Mouse (Mus musculus): ENCODE results near the gene Fgf13. TPM values are rescaled to one million over a fixed set of nuclear protein-coding genes. Genes with fewer than 3 reads are reported as not detected.

Gene Fgf13
- polyA plus RNA-seq, 1 experiment from 2014 or later, result 82.6 TPM

DNA sequence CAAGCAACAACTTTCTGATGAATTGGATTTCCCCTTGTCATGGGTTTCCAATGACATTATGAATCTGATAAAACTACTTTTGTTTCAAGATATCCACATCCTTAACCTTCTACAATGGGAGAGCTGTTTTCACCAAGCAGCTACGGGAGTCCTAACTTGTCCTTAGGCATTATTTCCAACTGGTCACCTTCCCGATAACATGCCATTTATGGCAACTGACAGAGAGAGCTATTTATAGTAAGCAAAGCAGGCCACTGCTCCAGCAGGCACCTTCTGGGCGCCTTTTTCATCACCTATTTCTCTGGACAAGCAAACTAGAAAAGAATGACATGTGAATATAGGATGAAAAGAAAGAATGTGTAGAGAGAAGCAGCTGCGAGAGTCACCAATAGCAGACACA is 385.5 kb downstream of the Fgf13 start:
- H3K4me3 ChIP-seq, result no peak overlapping the region
- peak overlapping the region; percentile 84 for H3K27ac ChIP-seq
- WGBS, result 40% methylated on average over 4 of the region's 4 CpGs
- no peaks in the 10 kb centered on the region for H3K36me3 ChIP-seq
- H3K4me2 ChIP-seq, result no peak overlapping the region
- ATAC-seq (replicated peaks; ENCODE audit: insufficient number of reproducible peaks, insufficient read depth, low FRiP score, low read depth), result no peak
- H3K9me3 ChIP-seq (replicated peaks), result no peaks in the 10 kb centered on the region
- H3K27me3 ChIP-seq, result no peaks in the 10 kb centered on the region
- no peaks in the 10 kb centered on the region for H3K4me1 ChIP-seq (replicated peaks)
- H3K9ac ChIP-seq, result no peak overlapping the region

DNA sequence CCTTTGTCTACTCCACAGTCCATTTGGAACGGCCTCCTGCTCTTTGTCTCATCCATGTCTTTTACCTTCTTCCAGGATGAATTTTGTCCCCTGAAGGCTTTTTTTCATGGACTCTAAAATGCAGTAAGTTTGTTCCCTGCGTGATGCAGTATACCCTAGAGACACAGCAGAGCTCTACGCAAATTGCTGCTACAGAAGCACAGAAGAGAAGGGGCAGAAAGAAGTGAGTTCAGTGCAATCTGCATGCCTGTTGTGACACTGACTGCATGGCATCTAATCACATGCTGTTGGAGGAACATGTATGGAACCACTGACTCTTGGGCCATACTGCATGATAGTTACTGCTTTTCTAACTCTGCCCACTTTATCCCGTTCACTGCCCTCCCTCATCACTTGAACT is 388.2 kb downstream of the Fgf13 start:
- Histone ChIP-seq H3K4me1 (replicated peaks) (no peaks in the 10 kb centered on the region), H3K4me2 (peak overlapping the region; percentile 32), H3K9ac (no peak overlapping the region), H3K27ac (peak overlapping the region; percentile 57), H3K4me3 (no peak overlapping the region), H3K9me3 (replicated peaks) (no peaks in the 10 kb centered on the region), H3K36me3 (no peaks in the 10 kb centered on the region), H3K27me3 (no peaks in the 10 kb centered on the region)
- no peak for ATAC-seq (replicated peaks; ENCODE audit: insufficient number of reproducible peaks, insufficient read depth, low FRiP score, low read depth)
- WGBS, result 49% methylated on average over 4 of the region's 4 CpGs

DNA sequence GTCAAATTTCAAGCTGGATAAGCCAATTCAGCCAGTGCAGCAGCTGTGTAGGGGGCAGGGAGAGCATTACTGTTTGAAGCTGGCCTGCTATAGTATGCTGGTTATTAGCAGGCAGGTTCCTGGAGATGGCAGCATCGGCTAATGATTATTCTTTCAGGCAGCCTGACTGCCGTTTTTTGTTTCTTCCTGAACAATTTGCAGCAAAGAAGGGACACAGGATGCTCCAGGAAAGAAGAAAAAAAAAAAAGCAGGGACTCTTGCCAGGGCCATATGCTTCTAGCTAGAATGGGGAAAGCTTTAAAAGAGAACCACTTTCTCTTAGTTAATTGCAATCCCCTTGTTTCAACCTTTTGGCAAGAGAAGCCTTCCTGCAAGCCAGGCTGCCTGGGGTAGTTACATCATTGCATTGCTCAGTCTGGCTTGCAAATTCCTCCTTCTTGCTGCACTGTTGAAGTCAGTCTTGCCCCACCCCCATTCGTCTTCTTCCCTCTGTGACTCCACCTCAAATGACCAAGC is 388.7 kb downstream of the Fgf13 start:
- no peaks in the 10 kb centered on the region for H3K9me3 ChIP-seq (replicated peaks)
- H3K27ac ChIP-seq, result peak overlapping the region; percentile 57
- H3K4me1 ChIP-seq (replicated peaks), result no peaks in the 10 kb centered on the region
- ATAC-seq (replicated peaks; ENCODE audit: insufficient number of reproducible peaks, insufficient read depth, low FRiP score, low read depth), result 0 out of 2 replicates have a peak, but pooled peaks have one; percentile 53
- no peak overlapping the region for H3K9ac ChIP-seq
- no peaks in the 10 kb centered on the region for H3K36me3 ChIP-seq
- H3K4me3 ChIP-seq, result no peak overlapping the region
- WGBS, result 31% methylated on average over 3 of the region's 3 CpGs
- H3K27me3 ChIP-seq, result no peaks in the 10 kb centered on the region
- H3K4me2 ChIP-seq, result peak overlapping the region; percentile 32

DNA sequence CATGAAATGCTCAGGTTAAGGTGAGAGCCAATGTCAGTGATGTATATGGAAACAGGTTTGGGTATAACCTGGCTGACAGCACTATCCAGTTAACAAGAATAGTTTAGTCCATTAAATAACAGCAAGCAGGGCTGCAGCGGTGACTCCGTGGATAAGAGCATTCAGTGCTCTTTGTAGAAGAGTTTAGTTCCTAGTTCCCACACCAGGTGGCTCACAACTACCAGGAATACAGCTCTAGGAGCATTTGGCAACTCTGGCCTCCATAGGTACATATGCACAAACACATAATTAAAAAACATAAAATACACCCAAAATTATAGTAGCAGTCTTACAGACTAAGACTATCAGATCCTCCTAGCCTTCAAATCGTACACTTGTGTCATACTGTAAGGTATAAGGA is 390.2 kb downstream of the Fgf13 start:
- WGBS, result 41% methylated on average over 3 of the region's 3 CpGs
- Histone ChIP-seq H3K27ac (no peak overlapping the region), H3K4me1 (replicated peaks) (no peaks in the 10 kb centered on the region), H3K27me3 (no peaks in the 10 kb centered on the region), H3K9me3 (replicated peaks) (no peaks in the 10 kb centered on the region), H3K9ac (no peak overlapping the region), H3K4me2 (no peak overlapping the region), H3K36me3 (no peaks in the 10 kb centered on the region), H3K4me3 (no peak overlapping the region)
- no peak for ATAC-seq (replicated peaks; ENCODE audit: insufficient number of reproducible peaks, insufficient read depth, low FRiP score, low read depth)

DNA sequence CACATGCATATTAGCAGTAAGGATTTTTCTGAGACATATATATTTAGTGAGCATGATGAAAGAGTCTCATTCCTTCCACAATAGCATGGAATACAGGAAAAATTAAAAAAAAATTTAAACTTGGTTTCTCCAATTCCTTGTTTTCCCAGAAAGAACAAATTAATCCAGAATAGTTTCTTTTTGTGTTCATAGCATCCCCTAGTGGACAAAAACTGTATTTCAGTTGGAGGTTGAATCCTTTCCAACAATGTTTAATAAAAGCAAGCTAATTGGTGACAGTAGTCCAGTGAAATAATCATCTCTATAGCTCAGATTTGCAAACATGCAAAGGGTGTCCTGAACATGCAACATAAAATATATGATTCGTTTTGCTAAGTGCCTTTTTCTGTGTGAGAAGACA is 395.7 kb downstream of the Fgf13 start:
- Histone ChIP-seq H3K27ac (no peak overlapping the region), H3K9ac (no peak overlapping the region), H3K4me2 (no peak overlapping the region), H3K9me3 (replicated peaks) (no peaks in the 10 kb centered on the region), H3K4me3 (no peak overlapping the region), H3K27me3 (no peaks in the 10 kb centered on the region), H3K36me3 (no peaks in the 10 kb centered on the region), H3K4me1 (replicated peaks) (no peaks in the 10 kb centered on the region)
- 7% methylated on average over 1 of the region's 1 CpGs for WGBS
- ATAC-seq (replicated peaks; ENCODE audit: insufficient number of reproducible peaks, insufficient read depth, low FRiP score, low read depth), result no peak

DNA sequence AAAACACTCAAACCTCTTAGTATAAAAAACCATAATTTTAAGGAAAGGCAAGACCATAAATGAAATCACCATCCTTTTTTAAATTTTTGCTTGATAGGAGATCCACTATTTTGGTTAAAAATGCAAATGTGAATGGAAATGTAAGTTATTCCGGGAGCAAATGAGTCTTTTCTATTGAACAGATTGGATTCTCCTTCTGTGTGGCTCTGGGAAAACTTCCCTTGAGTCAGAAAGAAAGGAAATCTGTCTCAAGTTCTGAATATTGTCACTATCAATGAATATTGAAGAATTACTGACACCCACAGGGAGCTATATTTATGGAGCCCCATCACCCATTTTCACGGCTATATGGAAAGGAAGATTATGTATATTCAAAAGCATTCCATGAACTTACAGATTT is 401.1 kb downstream of the Fgf13 start:
- no peaks in the 10 kb centered on the region for H3K9me3 ChIP-seq (replicated peaks)
- H3K27ac ChIP-seq, result no peak overlapping the region
- no peak overlapping the region for H3K4me3 ChIP-seq
- no peaks in the 10 kb centered on the region for H3K36me3 ChIP-seq
- WGBS, result 83% methylated on average over 2 of the region's 2 CpGs
- no peaks in the 10 kb centered on the region for H3K27me3 ChIP-seq
- no peak overlapping the region for H3K4me2 ChIP-seq
- H3K4me1 ChIP-seq (replicated peaks), result no peaks in the 10 kb centered on the region
- H3K9ac ChIP-seq, result no peak overlapping the region
- no peak for ATAC-seq (replicated peaks; ENCODE audit: insufficient number of reproducible peaks, insufficient read depth, low FRiP score, low read depth)

DNA sequence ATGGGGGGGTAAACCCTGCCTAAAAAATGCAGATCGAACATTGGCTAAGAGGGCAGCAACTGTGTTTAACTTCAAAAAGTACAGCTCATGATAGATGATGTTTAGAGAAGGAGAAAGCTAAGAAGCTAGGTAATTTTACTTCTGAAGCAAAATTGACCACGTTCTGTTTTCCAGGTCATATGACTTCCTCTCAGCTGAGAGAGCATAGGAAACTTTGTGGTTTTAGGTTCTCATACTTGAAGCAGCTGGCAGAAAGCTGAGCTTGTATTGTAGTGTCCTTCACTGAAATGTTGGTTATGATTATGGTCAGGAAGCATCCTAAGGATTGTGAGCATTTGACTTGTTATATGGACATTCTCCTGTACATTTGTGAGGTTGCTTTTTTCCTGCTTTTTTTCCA is 425.9 kb downstream of the Fgf13 start:
- H3K27me3 ChIP-seq, result no peaks in the 10 kb centered on the region
- no peaks in the 10 kb centered on the region for H3K36me3 ChIP-seq
- no peak overlapping the region for H3K4me3 ChIP-seq
- no peak overlapping the region for H3K9ac ChIP-seq
- H3K4me2 ChIP-seq, result no peak overlapping the region
- no peaks in the 10 kb centered on the region for H3K4me1 ChIP-seq (replicated peaks)
- no peak overlapping the region for H3K27ac ChIP-seq
- no peaks in the 10 kb centered on the region for H3K9me3 ChIP-seq (replicated peaks)
- WGBS, result 59% methylated on average over 2 of the region's 2 CpGs
- ATAC-seq (replicated peaks; ENCODE audit: insufficient number of reproducible peaks, insufficient read depth, low FRiP score, low read depth), result no peak

DNA sequence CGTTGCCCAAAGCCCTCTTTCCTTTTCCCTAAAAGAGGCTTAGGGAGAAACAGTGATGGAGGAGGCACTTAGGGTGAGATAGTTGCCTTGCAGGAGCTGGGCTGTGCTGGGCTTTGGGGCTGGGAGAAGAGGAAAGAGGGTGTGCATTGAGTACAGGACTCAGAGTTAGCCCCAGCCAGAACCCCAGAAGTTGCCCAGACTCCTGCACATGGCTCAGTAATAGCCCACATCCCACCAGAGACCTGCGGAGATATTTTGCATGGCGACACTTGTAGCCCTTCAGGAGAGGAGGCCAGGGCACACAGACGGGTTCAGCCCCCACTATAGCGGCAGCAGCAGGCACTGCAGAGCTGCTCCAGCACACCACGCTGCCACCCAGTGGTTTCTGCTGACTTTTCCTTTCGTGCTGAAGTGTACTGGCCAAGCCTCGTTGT is 432.9 kb downstream of the Fgf13 start:
- H3K27ac ChIP-seq, result peak overlapping the region; percentile 74
- peak; percentile 67; the same call in 1 of the 2 replicates for ATAC-seq (replicated peaks; ENCODE audit: insufficient number of reproducible peaks, insufficient read depth, low FRiP score, low read depth)
- H3K9ac ChIP-seq, result peak overlapping the region; percentile 66; the same call in 1 of the 2 replicates
- peak overlapping the region; percentile 75 for H3K4me2 ChIP-seq
- H3K27me3 ChIP-seq, result no peaks in the 10 kb centered on the region; the same call in 1 of the 2 replicates
- H3K36me3 ChIP-seq, result no peaks in the 10 kb centered on the region
- no peaks in the 10 kb centered on the region for H3K4me1 ChIP-seq (replicated peaks)
- 20% methylated on average over 8 of the region's 8 CpGs for WGBS
- peak overlapping the region; percentile 64 for H3K4me3 ChIP-seq
- H3K9me3 ChIP-seq (replicated peaks), result no peaks in the 10 kb centered on the region

DNA sequence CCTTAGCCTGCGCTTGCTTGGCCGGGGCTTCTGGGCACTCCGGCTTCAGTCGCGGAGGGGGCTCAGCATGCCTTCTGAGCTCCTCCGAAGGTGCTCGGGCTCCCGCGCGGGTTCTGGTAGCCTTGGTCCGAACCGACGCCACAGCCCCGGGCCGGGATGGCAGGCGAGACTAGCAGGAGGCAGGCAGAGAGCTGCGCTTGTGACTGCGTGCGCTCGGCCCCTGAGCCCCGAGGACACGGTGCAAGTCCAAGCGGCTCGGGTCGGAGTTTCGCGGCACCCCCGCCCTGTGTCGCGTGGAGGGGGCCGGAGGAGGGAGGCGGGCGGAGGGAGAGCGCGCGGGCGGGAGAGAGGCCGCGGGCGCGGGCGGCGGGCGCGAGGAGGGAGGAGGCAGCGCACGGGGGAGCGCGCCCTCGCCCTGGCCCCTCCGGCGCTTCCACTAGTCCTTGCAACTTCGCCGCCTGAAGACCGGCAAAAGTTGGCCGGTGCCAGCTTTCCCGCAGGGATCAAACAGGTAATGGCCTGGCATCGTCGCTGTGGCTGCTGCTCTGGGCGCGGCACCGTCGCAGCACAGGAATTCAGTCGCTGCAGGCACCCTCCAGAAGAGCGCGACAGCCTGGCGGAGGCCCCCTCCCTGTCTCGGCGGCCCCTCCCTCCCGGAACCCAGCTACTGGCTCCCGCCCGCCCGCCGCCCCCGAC is 433.6 kb downstream of the Fgf13 start:
- H3K27ac ChIP-seq, result peak overlapping the region; percentile 74
- peak; percentile 77 for ATAC-seq (replicated peaks; ENCODE audit: insufficient number of reproducible peaks, insufficient read depth, low FRiP score, low read depth)
- WGBS, result 17% methylated on average over 54 of the region's 75 CpGs

DNA sequence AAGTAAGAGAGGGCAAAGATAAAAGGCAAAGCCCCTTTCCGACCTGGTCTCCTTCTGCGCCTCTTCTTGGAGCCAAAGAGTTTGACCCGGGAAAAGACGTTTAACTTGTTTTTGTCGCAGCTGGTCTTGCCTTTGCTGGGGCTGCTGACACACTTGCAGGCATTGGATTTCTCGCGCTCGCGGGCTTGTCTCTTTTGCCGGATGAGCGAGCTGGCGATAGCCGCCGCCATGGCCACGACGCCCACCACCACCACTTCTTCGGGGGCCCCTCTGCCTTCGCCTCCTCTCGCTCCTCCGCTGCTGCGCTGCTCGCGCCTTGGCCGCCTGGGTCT is 434.1 kb downstream of the Fgf13 start:
- Histone ChIP-seq H3K27me3 (no peaks in the 10 kb centered on the region; the same call in 1 of the 2 replicates), H3K9me3 (replicated peaks) (no peaks in the 10 kb centered on the region), H3K9ac (peak overlapping the region; percentile 66), H3K4me1 (replicated peaks) (no peaks in the 10 kb centered on the region), H3K27ac (peak overlapping the region; percentile 74; the same call in 1 of the 2 replicates), H3K4me2 (peak overlapping the region; percentile 75), H3K36me3 (no peaks in the 10 kb centered on the region), H3K4me3 (peak overlapping the region; percentile 64)
- no peak for ATAC-seq (replicated peaks; ENCODE audit: insufficient number of reproducible peaks, insufficient read depth, low FRiP score, low read depth)
- WGBS, result 22% methylated on average over 24 of the region's 24 CpGs

More for the DNA sequence above, 433.6 kb downstream of the Fgf13 start:
- peak overlapping the region; percentile 64 for H3K4me3 ChIP-seq
- H3K27me3 ChIP-seq, result no peaks in the 10 kb centered on the region; the same call in 1 of the 2 replicates
- H3K9me3 ChIP-seq (replicated peaks), result no peaks in the 10 kb centered on the region
- no peaks in the 10 kb centered on the region for H3K36me3 ChIP-seq
- peak overlapping the region; percentile 75 for H3K4me2 ChIP-seq
- H3K4me1 ChIP-seq (replicated peaks), result no peaks in the 10 kb centered on the region
- peak overlapping the region; percentile 66 for H3K9ac ChIP-seq

DNA sequence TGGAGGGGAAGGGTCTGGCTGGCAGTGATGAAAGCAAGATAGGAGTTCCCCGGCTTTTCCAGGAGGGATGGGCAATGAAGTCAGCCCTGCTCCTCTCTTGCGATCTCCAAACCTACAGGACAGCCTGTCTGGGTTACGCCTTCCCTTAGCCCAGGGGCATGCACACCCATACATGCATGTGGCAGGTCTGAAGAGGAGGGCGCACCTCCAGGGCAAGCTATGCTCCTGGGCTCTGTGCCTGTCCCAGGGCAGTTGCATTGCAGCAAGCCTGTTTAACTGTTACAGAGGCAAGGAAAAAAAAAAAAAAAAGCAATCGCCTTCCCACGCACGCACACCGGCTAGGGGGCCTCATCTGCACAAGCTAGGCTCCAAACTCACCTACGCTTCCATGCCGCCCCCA is 434.5 kb downstream of the Fgf13 start:
- H3K4me1 ChIP-seq (replicated peaks), result no peaks in the 10 kb centered on the region
- H3K27me3 ChIP-seq, result no peaks in the 10 kb centered on the region; the same call in 1 of the 2 replicates
- no peak for ATAC-seq (replicated peaks; ENCODE audit: insufficient number of reproducible peaks, insufficient read depth, low FRiP score, low read depth)
- H3K4me3 ChIP-seq, result peak overlapping the region; percentile 64
- peak overlapping the region; percentile 75 for H3K4me2 ChIP-seq
- H3K9ac ChIP-seq, result peak overlapping the region; percentile 66
- H3K9me3 ChIP-seq (replicated peaks), result no peaks in the 10 kb centered on the region
- no peak overlapping the region for H3K27ac ChIP-seq
- H3K36me3 ChIP-seq, result no peaks in the 10 kb centered on the region
- WGBS, result 19% methylated on average over 10 of the region's 10 CpGs

DNA sequence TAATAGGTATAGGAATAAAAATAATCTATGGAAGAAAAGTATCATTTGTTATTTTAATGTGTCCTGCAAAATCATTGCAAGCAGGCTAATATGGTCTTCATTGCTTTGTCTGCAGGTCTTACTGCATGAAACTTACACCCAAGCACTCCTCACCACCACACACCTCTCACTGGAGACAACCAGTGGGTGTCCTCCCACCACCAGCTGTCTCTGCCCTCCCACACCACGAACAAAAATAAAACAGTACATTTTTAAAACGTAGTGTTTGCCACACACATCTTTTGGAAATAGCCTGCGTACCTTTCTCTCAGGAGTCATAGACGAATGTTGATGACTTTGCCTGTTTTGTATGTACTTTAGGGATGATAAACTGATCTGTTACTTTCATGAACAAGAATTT is 441.2 kb downstream of the Fgf13 start:
- H3K36me3 ChIP-seq, result no peaks in the 10 kb centered on the region
- no peak overlapping the region for H3K27ac ChIP-seq
- 65% methylated on average over 4 of the region's 4 CpGs for WGBS
- no peak overlapping the region for H3K4me3 ChIP-seq
- H3K4me1 ChIP-seq (replicated peaks), result no peaks in the 10 kb centered on the region
- H3K9me3 ChIP-seq (replicated peaks), result no peaks in the 10 kb centered on the region
- no peaks in the 10 kb centered on the region for H3K27me3 ChIP-seq
- no peak overlapping the region for H3K4me2 ChIP-seq
- ATAC-seq (replicated peaks; ENCODE audit: insufficient number of reproducible peaks, insufficient read depth, low FRiP score, low read depth), result no peak
- H3K9ac ChIP-seq, result no peak overlapping the region
